Mouse (Mus musculus): ENCODE data around the gene Cpxm1. TPM values are rescaled to one million over a fixed set of nuclear protein-coding genes. Genes with fewer than 3 reads are reported as not detected.

The Cpxm1 gene
- total RNA-seq, 4 experiments from 2014 or later = 6.9 to 9.2 (median 7.9) TPM

- DNase-seq (ENCODE audit: low spot score in 2 of 2) = no peak
Observed at GRCm38 (mm10) chr2:130341220-130341580, 56.2 kb downstream of the Cpxm1 start.

Other genes with a start within 250 kb of the Cpxm1 start
- 100 to 1,000 TPM; 100 to 112 (median 102) TPM for gene Snrpb, start 218.2 kb downstream of the Cpxm1 start, total RNA-seq (2022)
- gene Tmc2, start 202.4 kb downstream of the Cpxm1 start, total RNA-seq (2022) = not detected
- 100 to 1,000 TPM; 110 to 128 (median 116) TPM for gene Nop56, start 123.1 kb downstream of the Cpxm1 start, total RNA-seq (2022)
- gene Idh3b, start 113.0 kb downstream of the Cpxm1 start, total RNA-seq (2022) = 100 to 1,000 TPM; 288 to 312 (median 295) TPM
- 1 to 10 TPM; 7.7 to 9.1 (median 8.5) TPM for gene Ebf4, start 102.4 kb downstream of the Cpxm1 start, total RNA-seq (2022)
- gene Gm28372, start 7.7 kb upstream of the Cpxm1 start, total RNA-seq (2022) = not detected
- gene 1700020A23Rik, start 7.7 kb upstream of the Cpxm1 start, total RNA-seq (2022) = not detected
- gene Tmem239, start 8.9 kb upstream of the Cpxm1 start, total RNA-seq (2022) = not detected
- 10 to 100 TPM; 67.2 to 90.4 (median 76.7) TPM for gene Vps16, start 26.8 kb upstream of the Cpxm1 start, total RNA-seq (2022)
- gene Pced1a, start 27.1 kb upstream of the Cpxm1 start, total RNA-seq (2022) = 10 to 100 TPM; 23.1 to 29.9 (median 24.1) TPM
- 100 to 1,000 TPM; 217 to 237 (median 225) TPM for gene Ptpra, start 52.7 kb upstream of the Cpxm1 start, total RNA-seq (2022)
- 10 to 100 TPM; 70.7 to 79.2 (median 72.7) TPM for gene Mrps26, start 166.2 kb upstream of the Cpxm1 start, total RNA-seq (2022)
- 1 to 10 TPM in 3 of 4 experiments, under 1 TPM in 1; 0.78 to 8.8 (median 2.9) TPM for gene Oxt, start 178.6 kb upstream of the Cpxm1 start, total RNA-seq (2022)
- gene Avp, start 185.0 kb upstream of the Cpxm1 start, total RNA-seq (2022) = 10 to 100 TPM in 2 of 4 experiments, 1 to 10 TPM in 2; 5.0 to 23.8 (median 11.3) TPM
- 1 to 10 TPM; 6.5 to 9.2 (median 7.3) TPM for gene Fastkd5, start 232.5 kb upstream of the Cpxm1 start, total RNA-seq (2022)
- gene Ubox5, start 232.5 kb upstream of the Cpxm1 start, total RNA-seq (2022) = 10 to 100 TPM; 11.7 to 14.7 (median 12.5) TPM
- gene Lzts3, start 245.2 kb upstream of the Cpxm1 start, total RNA-seq (2022) = 100 to 1,000 TPM; 186 to 214 (median 199) TPM